Mouse (Mus musculus) MEL (cell line): ENCODE measurements around the gene Snapc4. TPM values are rescaled to one million over a fixed set of nuclear protein-coding genes. Genes with fewer than 3 reads are reported as not detected.
"Not testable (repeated sequence)": the region's sequence is repeated elsewhere in the genome, so short reads cannot be mapped to it uniquely, and the experiment has no call there.

Experiments
- DNase-seq: peaks from one replicate; pipeline ENCODE4 v3.0.0; 2011; ENCODE audit warnings: low read depth, low spot score
- H3K27ac ChIP-seq: 2 replicates; pipeline ENCODE4 v1.5.1; 2012; ENCODE audit warnings: low read depth, mild to moderate bottlenecking, control low read depth, low read length, moderate library complexity; ENCODE audit not compliant: control insufficient read depth
- H3K27me3 ChIP-seq, 2 experiments: fragments of 150-350 bp in 1 of 2; sonication (generic) in 1 of 2; 2 replicates each; pipeline ENCODE4 v1.6.1; 2012; ENCODE audit warnings: low read length in 2 of 2, mild to moderate bottlenecking in 2 of 2, improper control_type of control experiment in 1 of 2, moderate library complexity in 1 of 2; ENCODE audit not compliant: insufficient read depth in 2 of 2, control insufficient read depth in 1 of 2
- H3K36me3 ChIP-seq, 2 experiments: 2 replicates each; pipeline ENCODE4 v1.6.1; 2012 to 2014; ENCODE audit warnings: low read length in 2 of 2, improper control_type of control experiment in 1 of 2, inconsistent platforms in 1 of 2, mild to moderate bottlenecking in 1 of 2; ENCODE audit not compliant: insufficient read depth in 2 of 2, control insufficient read depth in 1 of 2
- H3K4me1 ChIP-seq, 2 experiments: fragments of 150-350 bp in 1 of 2; sonication (generic) in 1 of 2; 2 replicates each; pipeline ENCODE4 v1.6.1; 2012; ENCODE audit warnings: low read length in 2 of 2, improper control_type of control experiment in 1 of 2, mild to moderate bottlenecking in 1 of 2; ENCODE audit not compliant: insufficient read depth in 2 of 2, control insufficient read depth in 1 of 2
- H3K4me3 ChIP-seq, 2 experiments: fragments of 150-350 bp in 1 of 2; sonication (generic) in 1 of 2; 2 replicates each; pipeline ENCODE4 v1.5.1; 2012; ENCODE audit warnings: low read depth in 2 of 2, low read length in 2 of 2, mild to moderate bottlenecking in 2 of 2, moderate library complexity in 2 of 2, control low read depth in 1 of 2, improper control_type of control experiment in 1 of 2; ENCODE audit not compliant: control insufficient read depth in 1 of 2, insufficient read depth in 1 of 2
- H3K79me2 ChIP-seq: 2 replicates; pipeline ENCODE4 v1.6.1; 2012; ENCODE audit warnings: mild to moderate bottlenecking, low read length, moderate library complexity; ENCODE audit not compliant: control insufficient read depth, poor library complexity, insufficient read depth
- H3K9ac ChIP-seq: 2 replicates; pipeline ENCODE4 v1.6.1; 2012; ENCODE audit warnings: low read depth, mild to moderate bottlenecking, control low read depth, low read length, moderate library complexity; ENCODE audit not compliant: control insufficient read depth, poor library complexity, severe bottlenecking
- H3K9me3 ChIP-seq: fragments of 150-350 bp; sonication (generic); replicated peaks from 2 replicates; pipeline ENCODE4 v1.6.1; 2012; ENCODE audit warnings: mild to moderate bottlenecking, low read length, improper control_type of control experiment, moderate library complexity; ENCODE audit not compliant: insufficient read depth
- CHD2 ChIP-seq: IDR thresholded peaks from 2 replicates; pipeline ENCODE4 v1.6.1; 2011; ENCODE audit warnings: low read length, improper control_type of control experiment
- CTCF ChIP-seq, 3 experiments: IDR thresholded peaks in 2 of 3; conservative IDR thresholded peaks in 1 of 3; 2 replicates each; pipeline ENCODE4 v1.5.1; 2011 to 2012; ENCODE audit warnings: low read length in 3 of 3, low read depth in 2 of 3, mild to moderate bottlenecking in 2 of 3, improper control_type of control experiment in 1 of 3, inconsistent platforms in 1 of 3, mixed read lengths in 1 of 3, moderate library complexity in 1 of 3; ENCODE audit not compliant: control insufficient read depth in 1 of 3, insufficient read depth in 1 of 3, poor library complexity in 1 of 3, severe bottlenecking in 1 of 3
- JUND ChIP-seq: IDR thresholded peaks from 2 replicates; pipeline ENCODE4 v1.6.1; 2011; ENCODE audit warnings: low read depth, mild to moderate bottlenecking, improper control_type of control experiment, low read length
- KAT2A ChIP-seq: conservative IDR thresholded peaks from 2 replicates; pipeline ENCODE4 v1.6.1; 2012; ENCODE audit warnings: low read depth, low read length, improper control_type of control experiment, inconsistent platforms
- MAZ ChIP-seq: IDR thresholded peaks from 2 replicates; pipeline ENCODE4 v1.6.1; 2012; ENCODE audit warnings: low read depth, mild to moderate bottlenecking, inconsistent platforms, low read length, improper control_type of control experiment
- MEF2A ChIP-seq: IDR thresholded peaks from 2 replicates; pipeline ENCODE4 v1.6.1; 2014; ENCODE audit warnings: low read depth, mild to moderate bottlenecking, inconsistent platforms, low read length, improper control_type of control experiment; ENCODE audit not compliant: poor library complexity, insufficient replicate concordance, severe bottlenecking; ENCODE audit errors: extremely low read depth
- NELFE ChIP-seq: IDR thresholded peaks from 2 replicates; pipeline ENCODE4 v1.6.1; 2011; ENCODE audit warnings: low read depth, low read length, improper control_type of control experiment
- NRF1 ChIP-seq: IDR thresholded peaks from 2 replicates; pipeline ENCODE4 v1.6.1; 2014; ENCODE audit warnings: low read depth, mild to moderate bottlenecking, inconsistent platforms, low read length, improper control_type of control experiment, moderate library complexity; ENCODE audit not compliant: poor library complexity, insufficient read depth, severe bottlenecking
- RCOR1 ChIP-seq: IDR thresholded peaks from 2 replicates; pipeline ENCODE4 v1.6.1; 2012; ENCODE audit warnings: low read depth, mild to moderate bottlenecking, inconsistent platforms, low read length, improper control_type of control experiment
- TAL1 ChIP-seq: IDR thresholded peaks from 2 replicates; pipeline ENCODE4 v1.6.1; 2012; ENCODE audit warnings: mild to moderate bottlenecking, inconsistent platforms, low read length, moderate library complexity, mixed read lengths
- USF1 ChIP-seq: IDR thresholded peaks from 2 replicates; pipeline ENCODE4 v1.6.1; 2014; ENCODE audit warnings: low read depth, mild to moderate bottlenecking, inconsistent platforms, low read length, improper control_type of control experiment, moderate library complexity
- polyA plus RNA-seq, 2 experiments: library from polyadenylated mRNA; stranded (reverse) in 1 of 2; unstranded in 1 of 2; fragments of >175 nt in 1 of 2; fragments of >200 nt in 1 of 2; gene quantifications; 2 replicates each; pipeline versions ENCODE4 v1.2.1 to v1.2.4; 2012; ENCODE audit warnings: low replicate concordance in 2 of 2, low read depth in 1 of 2; ENCODE audit not compliant: insufficient read length in 2 of 2, insufficient read depth in 1 of 2, missing spikeins in 1 of 2
- total RNA-seq: library from RNA; depleted of rRNA; stranded (reverse); fragments of 300-350 nt; gene quantifications from 2 replicates; pipeline ENCODE4 v1.2.3, GENCODE M21; 2012

Gene Snapc4
- total and polyA plus RNA-seq, 3 experiments: 49.3 to 57.6 TPM; not detected in 1

DNA sequence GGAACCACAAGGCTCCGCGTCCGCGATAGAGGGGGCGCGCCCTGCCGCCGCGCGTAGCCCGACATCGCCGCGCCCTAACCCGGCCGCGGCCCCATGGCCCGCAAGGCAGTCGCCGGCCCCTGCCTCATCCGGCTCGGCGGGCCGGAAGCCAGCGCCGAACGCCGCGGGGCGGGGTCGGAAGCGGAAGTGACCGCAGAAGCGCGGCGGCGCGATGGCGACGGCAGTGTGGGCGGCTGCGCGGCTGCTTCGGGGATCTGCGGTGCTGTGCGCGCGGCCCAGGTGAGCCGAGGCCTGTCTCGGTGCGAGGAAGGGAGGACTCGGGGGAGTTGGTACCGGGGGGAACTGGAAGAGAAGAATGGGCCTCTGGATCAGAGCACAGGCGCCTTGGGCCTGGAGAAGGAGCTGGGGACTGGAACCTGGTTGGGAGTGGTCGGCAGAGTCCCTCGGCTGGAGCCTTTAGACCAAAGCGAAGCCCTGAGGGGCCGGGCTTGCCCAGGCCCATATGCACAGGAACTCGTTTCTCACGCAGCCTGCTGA is 8.8 kb upstream of the Snapc4 start, which contains the start of the genes Entr1 and Pmpca (continued):
- TF ChIP-seq RCOR1: no peak
- peak; percentile 96 for TF ChIP-seq NELFE
- TF ChIP-seq CHD2: no peak

DNA sequence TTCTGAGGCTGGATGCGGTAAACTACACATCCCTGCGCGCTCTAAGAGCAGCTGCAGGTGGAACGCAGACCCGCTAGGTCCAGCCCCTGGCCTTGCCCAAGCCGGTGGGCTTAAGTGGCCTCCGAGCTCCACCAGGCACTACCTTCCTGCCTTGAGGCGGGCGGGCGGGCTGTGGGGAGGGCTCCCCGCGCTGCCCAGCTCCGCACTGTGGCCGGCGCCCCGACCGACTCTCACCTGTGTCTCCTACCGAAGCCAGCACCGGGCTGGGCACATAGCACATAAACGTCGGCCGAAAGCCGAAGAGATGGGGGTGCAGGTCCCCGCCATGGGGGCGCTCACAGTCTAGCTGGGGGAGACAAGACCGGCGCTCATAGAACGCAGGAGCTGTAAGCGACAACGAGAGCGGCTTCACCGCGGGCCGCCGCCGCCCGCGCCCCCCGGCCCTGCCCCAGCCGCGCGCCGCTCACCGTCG is 8.3 kb upstream of the Snapc4 start:
- Histone ChIP-seq H3K4me3 (peak overlapping the region; percentile 75 to 93), H3K79me2 (peaks cover 31% of the 10 kb centered on the region), H3K4me1 (peaks cover 0 to 11% of the 10 kb centered on the region in 2 experiments; a peak in 3 of 4 replicates), H3K27ac (0 out of 2 replicates have a peak overlapping the region, but pooled peaks have one; percentile 9), H3K27me3 (no peaks in the 10 kb centered on the region), H3K9ac (peak overlapping the region; percentile 85), H3K36me3 (peaks cover 7 to 8% of the 10 kb centered on the region in 2 experiments), H3K9me3 (no peaks in the 10 kb centered on the region)
- DNase-seq: peak; percentile 36
- TF ChIP-seq CTCF (IDR thresholded peaks at IDR 0.05 in 2 of 3, conservative IDR thresholded peaks at IDR 0.05 in 1 of 3; ENCODE audit: control insufficient read depth in 1 of 3, insufficient read depth in 1 of 3, low read depth in 2 of 3, low read length in 3 of 3, poor library complexity in 1 of 3, severe bottlenecking in 1 of 3) (0 out of 6 replicates have a peak, but pooled peaks of 1 of the 3 experiments have one; percentile 13), MAZ (no peak)

DNA sequence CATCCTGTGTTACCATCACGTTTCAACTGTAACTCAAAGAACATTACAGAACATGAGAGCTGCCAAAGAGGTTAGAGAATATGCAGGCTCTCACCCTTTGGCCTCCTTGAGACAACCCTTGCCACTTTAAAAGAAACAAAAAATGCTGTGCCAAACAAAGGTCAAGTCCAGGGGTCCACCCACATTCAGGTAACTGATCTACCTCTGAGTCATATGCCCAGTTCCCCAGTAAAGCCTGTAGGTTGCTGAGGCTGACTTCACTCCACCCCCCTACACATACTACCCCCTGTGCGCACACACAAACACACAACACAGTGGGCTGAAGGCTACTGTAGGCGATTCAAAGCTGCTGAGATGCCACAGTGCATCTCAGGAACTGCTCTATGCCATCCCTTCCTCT is 7.3 kb upstream of the Snapc4 start:
- Histone ChIP-seq H3K9me3 (no peaks in the 10 kb centered on the region), H3K9ac (peak overlapping the region; percentile 26; the same call in 1 of the 2 replicates)
- TF ChIP-seq NRF1 (no peak), KAT2A (no peak), MEF2A (no peak), JUND (no peak), TAL1 (no peak), RCOR1 (no peak), USF1 (no peak)
- TF ChIP-seq, all 39 proteins: peak for 0
- peaks cover 5 to 7% of the 10 kb centered on the region in 2 experiments for H3K36me3 ChIP-seq
- peaks cover 31% of the 10 kb centered on the region for H3K79me2 ChIP-seq
- H3K27ac ChIP-seq: no peak overlapping the region
- H3K4me1 ChIP-seq: peaks cover 0 to 11% of the 10 kb centered on the region in 2 experiments; a peak in 3 of 4 replicates
- no peaks in the 10 kb centered on the region for H3K27me3 ChIP-seq
- no peak for DNase-seq
- H3K4me3 ChIP-seq: no peak overlapping the region; a peak in 1 of 4 replicates

DNA sequence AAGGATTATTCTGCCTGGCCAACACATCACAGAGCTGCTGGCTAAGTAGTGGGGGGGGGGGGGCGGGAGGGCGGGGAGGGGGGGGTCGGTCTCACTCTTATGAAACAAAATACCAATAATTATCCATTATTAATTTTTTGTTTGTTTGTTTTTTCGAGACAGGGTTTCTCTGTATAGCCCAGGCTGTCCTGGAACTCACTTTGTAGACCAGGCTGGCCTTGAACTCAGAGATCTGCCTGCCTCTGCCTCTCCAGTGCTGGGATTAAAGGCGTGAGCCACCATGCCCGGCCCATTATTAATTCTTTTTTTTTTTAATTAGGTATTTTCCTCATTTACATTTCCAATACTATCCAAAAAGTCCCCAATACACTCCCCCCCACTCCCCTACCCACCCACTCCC is 418 bp upstream of the Snapc4 start:
- H3K9me3 ChIP-seq, H3K27me3 ChIP-seq, H3K36me3 ChIP-seq, DNase-seq, H3K4me1 ChIP-seq, H3K27ac ChIP-seq: not testable (repeated sequence)
- Histone ChIP-seq H3K79me2 (peaks cover 17% of the 10 kb centered on the region), H3K9ac (peak overlapping the region; percentile 61), H3K4me3 (peak overlapping the region; percentile 72 to 94)
